Mouse (Mus musculus) embryo, embryonic 11.5 days (tissue): ENCODE data around the gene Bola3.
"Not testable (repeated sequence)": the region's sequence is repeated elsewhere in the genome, so short reads cannot be mapped to it uniquely, and the experiment has no call there.

ENCODE experiments used
- DNase-seq: peaks from one replicate; pipeline ENCODE4 v3.0.0-alpha.2; 2012; ENCODE audit warnings: low read depth, low spot score

Bola3 gene

DNA sequence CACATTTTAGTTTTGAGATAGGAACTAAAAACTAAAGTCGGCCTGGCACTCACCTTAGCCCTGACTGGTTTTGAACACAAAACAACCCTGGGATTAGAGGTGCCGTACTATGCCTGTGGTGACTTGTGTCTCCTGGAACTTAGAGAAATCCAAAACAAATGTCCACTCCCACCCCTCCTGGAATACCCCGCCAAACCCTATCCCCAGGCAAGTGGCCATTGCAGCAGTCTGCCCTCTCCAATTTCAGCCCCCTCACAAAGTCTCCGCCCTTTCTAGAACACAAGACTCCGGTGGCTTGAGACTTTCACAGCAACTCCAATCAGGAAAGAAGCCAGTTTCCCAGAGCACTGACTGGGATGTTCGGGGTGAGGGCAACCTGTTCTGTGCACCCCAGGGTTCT, at the start of gene Bola3:
Bola3 (plus strand) TSS at position 275 of the 400 bp plus-strand sequence.
- DNase-seq, result no peak

DNA sequence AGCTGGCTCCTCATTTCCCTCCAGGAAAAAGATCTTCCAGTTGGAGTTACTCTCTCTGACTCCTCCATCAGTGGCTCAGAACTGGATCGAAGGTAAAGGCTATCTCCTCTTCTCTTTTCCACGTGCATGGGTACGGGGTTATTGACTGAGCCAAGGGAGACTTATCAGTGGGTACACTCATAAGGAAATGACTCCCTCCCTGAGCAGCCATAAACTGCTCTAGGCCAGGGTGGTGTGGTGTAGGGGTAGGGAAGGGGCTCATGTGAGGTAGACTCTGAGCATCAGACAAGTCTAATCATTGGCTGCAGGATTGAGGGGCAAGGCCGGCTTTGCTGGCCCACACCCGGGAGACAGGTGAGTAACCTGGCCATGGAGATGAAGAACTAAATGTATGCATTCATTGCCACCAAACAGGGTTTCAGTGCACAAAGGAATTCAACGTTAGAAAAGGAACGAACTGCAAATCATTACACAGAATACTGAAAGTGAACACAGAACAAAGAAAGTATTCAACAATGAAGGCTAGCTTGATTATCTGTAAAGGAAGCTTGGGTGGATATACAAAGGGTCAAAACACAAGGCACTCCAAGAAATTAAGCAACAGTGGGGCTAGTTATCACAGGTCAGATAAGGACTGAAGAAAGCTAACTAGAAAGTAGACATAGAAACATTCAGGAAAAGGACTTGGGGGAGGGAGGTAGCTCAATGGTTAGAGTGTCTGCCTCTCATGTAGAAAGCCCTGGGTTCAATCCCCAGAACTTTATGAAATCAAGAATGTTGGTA, 48.3 kb upstream of the Bola3 start:
- no peak for DNase-seq

DNA sequence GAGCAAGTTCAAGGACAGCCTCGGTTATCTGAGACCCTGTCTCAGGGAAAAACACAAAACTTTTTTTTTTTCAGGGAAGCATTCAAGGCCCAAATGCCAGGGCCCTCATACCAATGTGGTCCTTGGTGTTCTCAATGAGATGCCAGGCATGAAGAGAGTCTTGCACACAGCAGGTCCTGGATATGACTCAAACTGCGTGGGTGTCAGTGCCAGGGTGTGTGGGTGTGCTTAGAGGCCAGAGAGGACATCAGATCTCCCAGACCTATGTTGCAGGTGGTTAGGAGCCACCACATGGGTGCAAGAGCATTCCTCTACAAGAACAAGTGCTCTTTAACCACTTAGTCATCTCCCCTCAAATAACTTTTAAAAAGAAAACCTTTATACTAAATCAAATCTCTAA, 47.7 kb upstream of the Bola3 start:
- no peak for DNase-seq

DNA sequence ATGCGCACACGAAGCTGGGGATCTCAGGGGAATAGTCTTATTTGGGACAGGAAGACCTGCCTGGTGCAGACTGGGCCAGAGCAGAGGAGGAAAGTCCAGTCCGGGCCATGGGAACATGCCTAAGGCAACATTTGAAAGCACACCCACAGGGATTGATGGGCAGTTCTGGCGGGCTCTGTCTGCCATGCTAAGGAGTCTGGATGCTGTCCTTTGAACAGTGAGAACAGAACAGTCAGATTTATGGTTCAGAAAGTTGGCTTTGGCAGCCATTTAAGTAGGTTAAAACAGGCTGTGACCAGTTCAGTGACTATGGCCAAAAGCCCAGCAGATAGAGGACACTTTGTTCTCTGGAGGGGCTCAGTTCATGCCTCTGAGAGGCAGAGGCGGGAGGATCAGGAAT, 46.7 kb upstream of the Bola3 start:
- DNase-seq, result no peak

DNA sequence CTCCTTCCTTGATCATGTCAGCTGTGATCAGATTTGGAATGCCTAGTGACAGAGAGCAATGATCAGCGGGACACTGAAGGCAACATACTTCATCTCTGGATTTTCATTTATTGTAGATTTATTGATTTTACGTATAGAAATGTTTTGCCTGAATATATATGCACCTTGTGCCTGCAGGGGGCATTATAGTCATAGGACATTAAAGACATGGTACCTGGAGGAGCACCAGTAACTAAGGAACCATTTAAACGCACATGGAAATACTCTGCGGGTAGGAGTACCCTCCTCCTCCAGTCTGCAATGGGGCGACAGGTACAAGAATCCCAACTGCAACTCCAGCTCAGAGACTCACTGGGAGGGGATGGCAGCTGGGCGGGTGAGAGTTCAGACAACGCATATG, 39.9 kb upstream of the Bola3 start:
- no peak for DNase-seq

DNA sequence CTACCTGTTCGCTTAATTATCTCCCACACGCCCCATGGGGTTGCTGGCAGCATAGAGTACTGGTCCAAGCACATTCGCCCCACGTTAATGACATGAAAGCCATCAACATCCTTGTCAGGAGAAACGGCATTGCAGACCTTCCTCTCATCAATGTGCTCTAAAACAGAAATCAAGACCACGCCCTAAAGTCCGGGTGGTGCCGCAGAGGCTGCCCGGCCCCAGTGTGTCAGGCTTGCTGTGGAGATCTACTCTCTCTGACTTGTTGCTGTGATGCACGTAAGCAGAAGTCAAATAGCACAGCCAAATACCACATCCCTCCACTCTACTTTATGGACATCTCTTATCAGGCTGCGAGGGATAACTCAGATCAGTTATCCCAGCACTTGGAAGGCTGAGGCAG, 37.7 kb upstream of the Bola3 start:
- DNase-seq, result no peak

DNA sequence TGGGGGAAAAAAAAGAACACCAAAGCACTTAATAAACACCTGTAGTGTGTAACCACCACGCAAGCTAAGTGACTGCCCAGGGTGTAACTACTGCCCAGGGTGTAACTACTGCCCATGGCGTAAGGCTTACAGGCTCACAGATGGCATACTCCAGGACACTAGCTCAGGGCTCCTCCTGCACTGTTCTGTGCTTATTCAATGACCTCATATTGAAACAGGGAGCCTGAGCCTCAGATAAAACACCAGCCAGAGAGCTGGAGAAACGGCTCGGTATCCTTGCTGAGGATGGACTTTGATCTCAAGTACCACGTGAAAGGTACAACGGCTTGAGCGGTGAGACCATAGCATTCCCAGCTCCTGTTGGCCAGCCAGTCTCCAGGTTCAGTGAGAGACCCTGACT, 36.9 kb upstream of the Bola3 start:
- no peak for DNase-seq

DNA sequence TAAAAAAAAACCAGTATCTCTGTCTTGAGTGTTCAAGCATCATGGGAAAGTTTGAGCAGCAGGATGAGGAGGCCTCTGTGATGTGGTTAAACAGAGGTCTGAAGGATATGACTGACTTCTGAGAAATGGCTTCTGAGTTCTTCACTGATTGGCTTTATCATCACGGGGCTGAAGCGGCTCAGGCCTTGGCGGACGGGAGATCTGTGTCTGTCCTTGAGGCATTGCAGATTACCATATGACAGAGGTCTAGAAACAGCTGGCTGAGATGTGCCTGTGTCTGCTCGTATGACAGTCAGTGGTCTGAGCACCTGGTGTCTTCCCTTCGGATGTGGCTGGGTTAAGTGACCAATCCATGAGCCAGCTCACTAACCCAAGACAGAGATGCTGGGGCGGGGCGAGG, 36.4 kb upstream of the Bola3 start:
- DNase-seq, result no peak

DNA sequence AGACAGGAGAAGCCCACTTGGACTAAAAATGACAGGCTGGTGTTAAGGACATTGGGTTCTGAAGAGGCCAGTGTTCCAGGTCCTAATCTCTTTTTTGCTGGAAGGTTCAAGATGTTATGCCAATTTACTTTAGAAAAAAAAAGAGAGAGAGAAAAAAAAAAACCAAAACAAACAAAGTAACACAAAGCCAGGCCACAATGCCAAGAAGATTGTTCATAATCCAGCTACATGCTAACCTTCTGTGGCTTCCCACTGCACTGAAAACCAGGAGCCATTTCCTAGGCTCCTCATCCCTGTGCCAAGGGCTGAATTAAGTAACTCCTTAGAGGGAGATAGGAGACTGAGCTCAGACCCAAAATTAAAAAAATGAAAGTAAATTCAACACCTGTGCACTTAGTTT, 33.7 kb upstream of the Bola3 start:
- DNase-seq, result no peak

DNA sequence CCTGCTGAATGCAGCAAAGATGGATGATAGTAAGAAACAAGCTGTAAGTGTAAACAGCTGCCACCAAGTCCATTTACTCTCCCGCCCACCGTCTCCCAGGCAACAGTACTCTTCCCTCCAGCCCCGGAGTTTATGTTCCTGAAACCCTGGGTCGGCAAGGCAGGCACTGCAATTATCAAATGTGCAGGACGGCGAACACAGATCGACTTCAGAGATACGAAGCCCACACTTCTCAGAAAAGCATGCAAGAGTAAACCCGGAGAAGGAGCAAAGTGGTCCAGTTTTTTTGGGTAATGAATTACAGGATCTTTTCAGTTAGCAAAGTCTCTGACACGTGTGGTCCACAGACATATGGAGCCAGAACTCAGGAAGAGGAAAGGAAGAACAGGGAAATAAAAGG, 32.9 kb upstream of the Bola3 start:
- peak; percentile 45 for DNase-seq

DNA sequence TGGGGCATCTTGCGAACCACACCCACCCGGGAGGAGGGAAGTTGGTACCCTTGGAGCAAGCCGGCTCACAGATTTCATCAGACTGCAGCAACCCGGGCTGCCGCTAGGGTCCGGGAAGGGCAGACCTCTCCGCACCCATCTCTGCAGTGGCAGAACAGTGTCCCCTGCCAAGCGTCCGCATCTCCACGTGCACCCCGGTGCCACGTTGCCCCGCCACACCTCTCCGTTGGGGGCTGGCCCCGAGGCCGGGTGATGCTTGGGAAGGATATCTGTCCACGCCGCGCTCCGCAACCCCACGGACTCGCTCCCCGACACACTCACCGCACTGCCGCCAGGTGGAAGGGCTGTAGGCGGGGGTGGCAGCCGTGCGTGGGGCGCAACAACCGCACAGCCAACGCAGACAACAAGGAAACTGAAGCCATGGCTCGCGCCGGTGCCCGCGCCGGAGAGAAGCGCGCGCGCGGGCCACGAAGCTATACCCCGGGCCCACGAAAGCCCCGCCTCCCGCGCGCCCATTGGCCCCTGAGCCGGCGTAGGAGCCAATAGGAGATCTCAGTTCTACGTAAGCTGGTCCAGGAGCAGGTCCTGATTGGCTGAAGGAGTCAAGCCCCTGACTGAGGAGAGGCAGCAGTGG, 31.7 kb upstream of the Bola3 start:
- peak; percentile 74 for DNase-seq

DNA sequence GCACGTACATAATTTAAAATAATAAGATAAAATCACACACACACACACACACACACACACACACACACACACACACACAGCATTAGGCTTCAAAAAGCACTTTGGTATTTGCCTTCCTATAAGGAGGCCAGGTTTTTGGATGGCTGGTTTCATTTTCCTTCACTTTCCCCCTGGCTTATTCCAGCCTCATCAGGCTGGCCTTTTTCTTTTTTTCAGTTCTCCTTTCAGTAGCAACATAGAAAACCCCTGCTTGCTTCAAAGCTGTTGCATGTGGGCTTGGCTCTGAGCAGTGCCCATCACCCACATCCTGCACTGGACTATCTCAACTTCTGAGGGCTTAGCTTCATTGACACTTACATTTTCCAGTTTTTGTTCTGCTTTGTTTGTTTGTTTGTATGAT, 27.0 kb upstream of the Bola3 start:
- no peak for DNase-seq

DNA sequence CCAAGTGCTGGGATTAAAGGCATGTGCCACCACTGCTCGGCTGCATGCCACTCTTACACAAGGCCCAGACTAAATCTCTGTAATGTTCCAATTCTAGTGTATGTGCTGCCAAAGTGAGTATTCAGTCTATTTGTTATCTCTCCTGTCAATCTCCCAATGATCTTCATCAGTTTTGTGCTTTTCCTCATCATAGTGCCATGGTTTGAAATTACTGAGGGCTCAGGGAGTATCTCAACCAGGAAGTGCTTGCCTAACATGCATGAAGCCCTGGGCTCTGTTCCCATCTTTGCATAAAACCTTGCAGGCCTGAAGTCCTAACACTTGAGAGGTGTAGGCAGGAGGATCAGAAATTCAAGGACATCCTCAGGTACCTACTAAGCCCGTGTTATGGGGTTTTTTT, 26.2 kb upstream of the Bola3 start:
- DNase-seq, result no peak

DNA sequence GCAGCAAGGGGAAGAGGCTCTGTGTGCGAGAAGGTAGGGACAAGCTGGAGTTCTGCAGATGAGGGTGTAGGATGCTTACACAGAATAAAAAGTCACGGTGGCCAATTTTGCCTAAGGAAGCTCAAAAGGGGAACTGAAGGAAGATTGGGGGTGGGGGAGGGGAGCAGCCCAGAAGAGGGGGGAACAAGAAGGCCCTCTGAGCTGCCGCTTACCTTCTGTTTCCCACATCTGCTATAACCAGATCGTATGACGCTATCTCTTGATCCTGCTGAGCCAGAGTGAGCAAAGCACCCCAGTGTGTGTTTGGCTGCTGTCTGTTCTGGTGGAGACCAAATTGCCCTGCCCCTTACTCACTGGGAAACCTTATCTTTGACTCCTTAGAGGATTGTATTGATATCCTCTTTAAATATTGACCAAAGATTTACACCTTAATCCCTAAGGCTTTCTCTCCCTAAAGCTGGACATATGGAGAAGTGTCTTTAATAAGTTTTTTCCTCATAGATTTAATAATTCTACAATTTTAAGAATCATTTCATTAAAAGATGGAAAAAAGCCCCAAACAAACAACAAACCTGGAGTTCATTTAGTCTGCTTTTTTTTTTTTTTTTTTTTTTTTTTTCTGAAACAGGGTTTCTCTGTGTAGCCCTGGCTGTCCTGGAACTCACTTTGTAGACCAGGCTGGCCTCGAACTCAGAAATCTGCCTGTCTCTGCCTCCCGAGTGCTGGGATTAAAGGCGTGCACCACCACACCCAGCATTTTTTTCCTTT, 25.1 kb upstream of the Bola3 start:
- no peak for DNase-seq

DNA sequence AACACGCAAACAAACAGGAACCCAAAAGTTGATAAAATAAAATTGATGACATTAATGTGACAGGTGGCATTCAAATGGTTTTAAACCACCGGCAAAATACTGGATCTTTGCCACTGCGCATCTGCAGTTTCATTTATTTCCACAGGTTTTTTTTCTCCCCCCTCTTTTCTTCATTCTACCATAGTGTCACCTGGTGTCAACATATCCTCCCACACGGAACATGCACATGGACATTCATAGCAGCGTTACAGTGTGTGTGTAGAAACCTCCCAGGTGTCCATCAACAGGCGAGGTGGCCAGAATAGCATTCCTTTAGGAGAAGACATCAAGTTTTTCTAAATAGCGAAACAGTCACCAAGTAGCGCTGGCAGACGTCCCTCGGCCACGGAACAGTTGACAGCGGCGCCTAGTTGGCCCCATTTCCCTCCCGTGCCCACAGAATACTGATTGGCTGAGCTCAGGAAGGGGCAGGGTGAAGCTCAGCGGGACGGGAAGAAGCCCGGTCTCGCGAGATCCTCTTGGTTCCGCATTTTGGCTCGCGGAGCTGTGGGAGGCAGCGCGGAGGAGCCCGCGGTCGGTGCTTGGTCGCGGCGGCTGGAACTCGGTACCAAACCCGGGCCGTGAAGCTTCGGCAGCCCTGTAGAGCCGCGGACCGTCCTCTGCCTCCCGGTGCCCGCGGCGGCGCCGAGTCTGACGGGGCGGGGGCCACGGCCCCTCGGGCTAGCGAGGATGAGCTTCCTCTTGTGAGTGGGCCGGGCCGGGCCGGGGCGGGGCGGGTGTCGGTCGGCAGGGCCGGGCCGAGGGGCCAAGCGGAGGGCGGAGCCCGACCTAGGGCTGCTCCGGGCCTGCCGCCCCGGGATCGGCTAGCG, 23.2 kb upstream of the Bola3 start, which contains the start of the genes Mthfd2 and Mob1a:
Mthfd2 (minus strand) TSS at position 384 of the 869 bp plus-strand sequence.
Mob1a (plus strand) TSS at position 492 of the 869 bp plus-strand sequence.
- DNase-seq, result peak; percentile 91

DNA sequence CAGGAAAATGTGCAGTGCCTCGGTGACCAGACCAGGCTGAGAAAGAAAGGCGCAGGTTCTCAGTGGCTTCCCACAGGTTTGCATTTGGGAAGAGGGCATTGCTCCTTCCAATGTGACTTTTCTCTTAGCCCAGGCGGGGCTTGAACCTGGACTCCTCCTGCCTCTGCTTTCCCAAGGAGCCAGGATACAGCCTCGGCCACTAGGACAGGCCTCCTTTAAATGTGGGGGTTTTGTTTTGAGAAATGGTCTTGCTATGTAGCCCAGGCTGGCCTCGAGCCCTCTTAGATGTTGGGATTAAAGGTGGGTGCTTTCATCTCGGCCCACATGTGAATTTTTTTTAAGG, 22.6 kb upstream of the Bola3 start:
- DNase-seq, result no peak

DNA sequence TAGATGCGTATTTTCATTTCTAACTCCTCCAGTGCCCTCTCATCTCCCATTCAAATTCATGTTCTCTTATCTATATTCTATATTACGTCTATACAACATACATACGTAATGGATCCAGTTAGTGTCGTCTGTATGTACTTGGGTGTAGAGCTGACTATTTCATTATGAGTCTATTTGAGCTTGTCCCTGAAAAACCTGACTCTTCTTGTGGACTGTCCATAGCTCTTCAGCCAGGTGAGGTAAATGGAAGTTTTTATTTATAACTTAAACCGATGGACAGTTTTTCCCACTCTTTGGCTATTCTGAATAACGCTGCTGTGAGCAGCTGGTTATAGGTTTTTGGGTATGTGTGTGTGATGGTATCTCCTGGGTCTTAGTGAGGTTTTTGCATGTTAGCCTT, 22.2 kb upstream of the Bola3 start:
- DNase-seq, result no peak

DNA sequence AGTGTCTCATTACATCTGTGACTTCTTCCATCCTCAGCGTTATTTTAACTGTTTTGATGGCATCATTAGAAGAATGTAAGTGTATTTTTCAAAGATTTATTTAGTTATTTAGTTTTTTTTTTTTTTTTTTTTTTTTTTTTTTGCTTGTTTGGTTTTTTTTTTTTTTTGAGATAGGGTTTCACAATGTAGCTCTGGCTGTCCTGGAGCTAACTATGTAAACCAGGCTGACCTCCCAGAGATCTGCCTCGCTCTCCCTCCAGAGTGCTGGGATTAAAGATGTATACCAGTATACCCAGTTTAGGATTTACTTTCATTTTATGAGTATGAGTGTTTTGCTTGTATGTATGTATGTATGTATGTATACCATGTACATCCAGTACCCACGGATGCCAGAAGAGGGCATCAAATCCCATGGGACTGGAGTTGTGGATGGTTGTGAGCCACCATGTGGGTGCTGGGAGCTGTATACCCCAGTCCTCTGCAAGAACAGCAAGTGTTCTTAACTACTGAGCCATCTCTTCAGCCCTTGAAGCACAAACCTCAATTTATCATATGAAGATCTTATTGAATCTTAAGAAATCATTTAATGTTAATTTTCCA, 21.3 kb upstream of the Bola3 start:
- DNase-seq, result no peak

DNA sequence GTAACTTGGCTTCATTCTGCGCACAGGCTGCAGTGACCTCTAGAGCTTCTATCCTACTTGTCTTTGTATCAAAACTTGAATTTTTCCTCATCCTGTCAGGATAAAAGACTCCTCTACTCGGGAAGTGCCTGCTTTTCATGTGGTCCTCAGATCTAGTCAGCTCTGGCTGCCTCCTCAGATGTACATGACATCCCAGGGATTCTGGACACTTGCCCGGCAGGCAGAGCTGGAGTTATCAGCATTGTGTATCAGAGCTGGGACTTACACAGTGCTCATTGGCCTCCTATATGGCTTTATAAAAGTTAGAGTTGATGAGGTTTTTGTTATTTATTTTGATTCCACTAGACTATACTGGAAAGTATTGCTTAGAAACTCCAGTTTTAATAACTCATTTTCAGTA, 7.6 kb upstream of the Bola3 start:
- no peak for DNase-seq

DNA sequence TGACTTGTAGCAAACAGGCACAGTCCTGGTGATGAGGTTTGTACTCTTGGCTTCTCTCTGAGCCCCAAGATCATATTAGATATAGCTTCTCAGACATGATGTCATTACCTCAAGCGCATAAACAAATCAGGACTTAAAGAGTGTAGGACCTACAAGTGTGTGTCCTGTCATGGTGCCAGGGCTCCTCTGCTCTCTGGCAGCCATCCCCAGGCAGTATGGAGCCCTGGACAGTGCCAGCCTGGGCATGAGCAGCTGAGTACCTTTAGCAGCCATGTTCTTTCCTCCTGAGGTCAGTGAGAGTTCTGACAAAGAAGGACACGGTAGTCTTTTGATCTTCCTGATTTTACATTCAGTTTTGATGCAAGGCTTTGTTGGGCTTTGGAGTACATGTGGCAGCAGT, 6.0 kb upstream of the Bola3 start:
- DNase-seq, result no peak

DNA sequence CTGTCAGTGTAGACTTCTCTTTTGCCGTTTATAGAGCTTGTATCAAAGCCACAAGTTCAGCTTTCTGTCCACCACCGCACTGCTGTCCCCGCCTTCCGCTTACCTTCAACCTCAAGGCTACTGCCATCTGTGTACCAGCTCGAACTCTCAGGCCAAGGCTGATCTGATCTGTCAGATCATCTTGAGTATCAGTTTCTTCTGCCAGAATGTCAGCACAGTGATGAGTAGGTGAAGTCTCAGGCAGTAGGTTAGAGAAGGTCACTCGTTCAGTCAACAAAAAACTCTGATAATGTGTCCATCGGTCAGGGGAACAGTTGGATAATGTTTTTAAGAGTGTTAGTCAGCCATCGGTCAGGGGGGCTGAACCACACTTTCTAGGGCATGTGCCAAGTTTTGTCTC, 3.7 kb upstream of the Bola3 start:
- not testable (repeated sequence) for DNase-seq
